Mouse (Mus musculus): Measurements from ENCODE around the gene Safb2. TPM values are rescaled to one million over a fixed set of nuclear protein-coding genes. Genes with fewer than 3 reads are reported as not detected.
"Not testable (repeated sequence)": the region's sequence is repeated elsewhere in the genome, so short reads cannot be mapped to it uniquely, and the experiment has no call there.

Safb2 gene
- 47.6 and 56.1 TPM in 2 replicates for polyA plus RNA-seq (2014; fragmentation: Nextera tagmentation; extraction: Ambion mirVana)

DNA sequence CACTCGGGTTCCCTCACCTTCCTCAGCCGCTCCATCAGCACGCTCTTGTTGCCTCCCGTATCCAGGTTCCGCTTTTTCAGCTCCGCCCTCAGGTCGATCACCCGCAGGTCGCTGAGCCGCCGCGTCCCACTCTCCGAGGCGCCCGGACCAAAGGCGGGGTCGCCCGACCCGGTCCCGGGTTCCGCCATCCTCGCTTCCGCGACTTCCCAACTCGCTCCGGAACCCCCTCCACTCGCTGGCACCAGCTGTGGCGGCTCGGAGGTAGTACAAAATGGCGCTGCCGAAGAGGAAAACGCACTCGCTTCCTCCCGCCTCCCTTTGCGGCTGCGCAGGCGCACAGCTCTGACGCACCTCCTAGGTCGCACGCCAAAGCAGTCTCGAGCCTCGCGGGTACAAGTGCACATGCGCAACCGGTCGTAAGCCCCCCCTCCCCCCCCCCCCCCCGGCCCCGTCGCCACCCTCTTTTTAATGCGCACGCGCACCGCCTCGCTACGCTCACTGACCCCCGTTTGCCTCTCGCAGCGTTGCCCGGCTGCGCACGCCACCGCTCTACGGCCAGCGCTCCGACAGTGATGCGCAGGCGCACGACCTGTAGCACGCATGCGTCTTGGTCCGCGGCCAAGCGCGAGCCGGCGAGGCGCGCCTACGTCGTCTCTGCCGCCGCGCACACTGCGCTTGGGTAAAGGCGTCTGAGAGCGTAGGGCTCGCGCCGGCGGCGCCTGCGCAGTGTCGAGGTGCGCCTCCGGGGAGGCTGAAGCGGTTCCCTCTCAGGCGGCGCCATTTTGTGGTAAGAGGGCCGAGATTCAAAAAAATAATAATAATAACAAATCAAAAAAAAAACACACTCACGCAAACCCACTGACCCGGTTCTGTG lies at the start of gene Safb2, which contains the start of gene Safb:
Gene Safb2 (minus strand): TSS at position 329 of the 874 bp plus-strand sequence.
Gene Safb (plus strand): TSS at position 569 of the 874 bp plus-strand sequence.
- Histone ChIP-seq H3K36me3 (ENCODE audit: control insufficient read depth, insufficient read depth, low read length) (peaks cover 25% of the 10 kb centered on the region), H3K9ac (ENCODE audit: low read depth, low read length) (peak within 1 kb of the TSS; percentile 91), H3K27ac (ENCODE audit: low read depth, low read length) (peak within 1 kb of the TSS; percentile 94)

DNA sequence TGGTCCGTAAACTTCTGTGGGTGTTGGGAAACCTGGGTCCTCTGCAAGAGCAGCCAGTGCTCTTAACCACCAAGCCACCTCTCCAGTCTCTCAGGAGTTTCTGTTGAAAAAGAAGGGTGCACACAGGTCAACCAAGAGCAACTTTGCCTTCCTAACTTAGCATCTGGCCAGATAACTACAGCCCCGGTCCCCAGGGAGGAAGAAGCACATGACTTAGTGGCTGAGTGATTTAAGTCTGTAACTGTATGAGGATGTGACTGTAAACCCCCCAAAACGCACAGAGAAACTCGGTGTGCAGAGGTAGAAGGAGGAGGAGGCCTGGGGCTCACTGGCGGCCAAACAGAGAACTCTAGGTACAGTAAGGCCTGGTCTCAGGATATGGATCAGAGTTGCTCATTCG lies 49.6 kb upstream of the Safb2 start:
- Histone ChIP-seq H3K27me3 (ENCODE audit: control insufficient read depth, insufficient read depth, low read length) (no peaks in the 10 kb centered on the region), H3K27ac (ENCODE audit: low read depth, low read length) (no peak overlapping the region), H3K9ac (ENCODE audit: low read depth, low read length) (no peak overlapping the region), H3K4me3 (ENCODE audit: low read depth, low read length) (no peak overlapping the region), H3K4me2 (replicated peaks; ENCODE audit: low read depth, low read length) (no peak overlapping the region), H3K9me3 (ENCODE audit: control insufficient read depth, low read length) (no peaks in the 10 kb centered on the region), H3K36me3 (ENCODE audit: control insufficient read depth, insufficient read depth, low read length) (no peaks in the 10 kb centered on the region), H3K4me1 (replicated peaks; ENCODE audit: control insufficient read depth, insufficient read depth, low read length) (no peaks in the 10 kb centered on the region)
- 86% methylated on average over 6 of the region's 6 CpGs for WGBS
- ATAC-seq (ENCODE audit: low FRiP score) (no peak), DNase-seq (ENCODE audit: low spot score) (no peak)

More for the DNA sequence above, at the start of gene Safb2, which contains the start of gene Safb:
- Histone ChIP-seq H3K27me3 (ENCODE audit: control insufficient read depth, insufficient read depth, low read length) (no peaks in the 10 kb centered on the region), H3K4me2 (replicated peaks; ENCODE audit: low read depth, low read length) (peak within 1 kb of the TSS; percentile 69), H3K4me3 (ENCODE audit: low read depth, low read length) (peak within 1 kb of the TSS; percentile 92), H3K4me1 (replicated peaks; ENCODE audit: control insufficient read depth, insufficient read depth, low read length) (peaks cover 16% of the 10 kb centered on the region), H3K9me3 (ENCODE audit: control insufficient read depth, low read length) (no peaks in the 10 kb centered on the region)
- ATAC-seq (ENCODE audit: low FRiP score) (peak; percentile 96), DNase-seq (ENCODE audit: low spot score) (peak; percentile 99)
- WGBS = under 1% methylated on average over 86 of the region's 101 CpGs

DNA sequence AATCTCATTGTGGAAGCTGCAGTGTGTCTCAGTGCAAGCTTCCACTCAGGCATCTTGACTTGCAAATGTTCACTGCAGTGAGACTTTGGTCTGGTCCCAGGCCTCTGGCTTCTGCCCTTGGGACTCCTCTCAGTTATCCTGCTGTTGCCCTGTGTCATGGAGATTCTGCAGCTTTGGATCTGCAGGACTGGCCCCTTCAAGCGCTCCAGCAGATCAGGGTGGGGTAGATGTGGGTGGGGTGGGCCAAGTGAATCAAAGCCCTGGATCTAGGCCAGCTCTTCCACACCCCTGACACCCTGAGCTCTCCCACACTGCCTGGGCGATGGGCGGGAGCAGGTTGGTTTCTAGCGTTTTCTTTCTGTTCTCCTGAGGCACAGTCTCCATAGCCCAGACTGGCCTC lies 47.4 kb upstream of the Safb2 start:
- H3K9ac ChIP-seq (ENCODE audit: low read depth, low read length) = no peak overlapping the region
- no peak overlapping the region for H3K27ac ChIP-seq (ENCODE audit: low read depth, low read length)
- no peaks in the 10 kb centered on the region for H3K27me3 ChIP-seq (ENCODE audit: control insufficient read depth, insufficient read depth, low read length)
- no peak overlapping the region for H3K4me2 ChIP-seq (replicated peaks; ENCODE audit: low read depth, low read length)
- no peaks in the 10 kb centered on the region for H3K9me3 ChIP-seq (ENCODE audit: control insufficient read depth, low read length)
- peaks cover 2% of the 10 kb centered on the region; the same call in 1 of the 2 replicates for H3K4me1 ChIP-seq (replicated peaks; ENCODE audit: control insufficient read depth, insufficient read depth, low read length)
- DNase-seq (ENCODE audit: low spot score) (no peak), ATAC-seq (ENCODE audit: low FRiP score) (no peak)
- WGBS = 59% methylated on average over 4 of the region's 4 CpGs
- H3K36me3 ChIP-seq (ENCODE audit: control insufficient read depth, insufficient read depth, low read length) = no peaks in the 10 kb centered on the region
- no peak overlapping the region for H3K4me3 ChIP-seq (ENCODE audit: low read depth, low read length)

DNA sequence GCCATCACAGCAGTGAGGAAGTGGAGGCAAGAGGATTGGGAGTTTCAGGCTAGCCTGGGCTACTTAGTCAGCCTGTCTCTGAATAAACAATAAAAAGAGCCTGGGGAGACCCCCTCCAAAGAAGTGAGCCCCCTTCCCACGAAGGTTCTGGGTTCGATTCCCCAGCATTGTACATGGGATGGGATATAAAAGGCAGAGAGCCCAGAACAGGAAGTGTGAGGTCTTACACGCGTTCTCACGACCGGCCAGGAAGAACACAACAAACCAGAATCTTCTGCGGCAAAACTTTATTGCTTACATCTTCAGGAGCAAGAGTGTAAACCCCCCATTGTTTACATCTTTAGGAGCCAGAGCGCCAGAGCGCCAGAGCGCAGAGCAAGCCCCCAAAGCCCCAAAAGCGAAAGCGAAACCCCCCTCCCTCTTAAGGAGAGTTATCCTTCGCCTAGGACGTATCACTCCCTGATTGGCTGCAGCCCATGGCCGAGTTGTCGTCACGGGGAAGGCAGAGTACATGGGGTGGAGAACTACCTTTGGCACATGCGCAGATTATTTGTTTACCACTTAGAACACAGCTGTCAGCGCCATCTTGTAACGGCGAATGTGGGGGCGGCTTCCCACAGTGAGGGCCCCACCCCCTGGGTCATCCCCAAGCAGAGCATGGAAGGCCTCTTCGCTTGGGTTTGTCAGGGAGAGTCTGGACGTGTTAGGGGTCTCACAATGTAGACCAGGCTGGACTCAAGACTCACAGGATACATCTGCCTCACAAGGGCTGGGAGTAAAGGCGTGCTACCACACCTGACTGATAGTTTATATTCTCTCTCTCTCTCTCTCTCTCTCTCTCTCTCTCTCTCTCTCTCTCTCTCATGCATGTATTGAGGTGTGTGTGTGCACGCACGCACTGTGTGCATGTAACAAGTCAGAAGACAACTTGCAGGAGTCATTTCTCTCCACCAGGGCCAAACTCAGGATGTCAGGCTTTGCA lies 45.7 kb upstream of the Safb2 start:
- not testable (repeated sequence) for H3K9ac ChIP-seq (ENCODE audit: low read depth, low read length); ATAC-seq (ENCODE audit: low FRiP score); H3K27ac ChIP-seq (ENCODE audit: low read depth, low read length); H3K4me2 ChIP-seq (replicated peaks; ENCODE audit: low read depth, low read length); DNase-seq (ENCODE audit: low spot score); H3K36me3 ChIP-seq (ENCODE audit: control insufficient read depth, insufficient read depth, low read length); H3K27me3 ChIP-seq (ENCODE audit: control insufficient read depth, insufficient read depth, low read length); H3K4me1 ChIP-seq (replicated peaks; ENCODE audit: control insufficient read depth, insufficient read depth, low read length); H3K4me3 ChIP-seq (ENCODE audit: low read depth, low read length); H3K9me3 ChIP-seq (ENCODE audit: control insufficient read depth, low read length)
- 88% methylated on average over 26 of the region's 27 CpGs for WGBS

DNA sequence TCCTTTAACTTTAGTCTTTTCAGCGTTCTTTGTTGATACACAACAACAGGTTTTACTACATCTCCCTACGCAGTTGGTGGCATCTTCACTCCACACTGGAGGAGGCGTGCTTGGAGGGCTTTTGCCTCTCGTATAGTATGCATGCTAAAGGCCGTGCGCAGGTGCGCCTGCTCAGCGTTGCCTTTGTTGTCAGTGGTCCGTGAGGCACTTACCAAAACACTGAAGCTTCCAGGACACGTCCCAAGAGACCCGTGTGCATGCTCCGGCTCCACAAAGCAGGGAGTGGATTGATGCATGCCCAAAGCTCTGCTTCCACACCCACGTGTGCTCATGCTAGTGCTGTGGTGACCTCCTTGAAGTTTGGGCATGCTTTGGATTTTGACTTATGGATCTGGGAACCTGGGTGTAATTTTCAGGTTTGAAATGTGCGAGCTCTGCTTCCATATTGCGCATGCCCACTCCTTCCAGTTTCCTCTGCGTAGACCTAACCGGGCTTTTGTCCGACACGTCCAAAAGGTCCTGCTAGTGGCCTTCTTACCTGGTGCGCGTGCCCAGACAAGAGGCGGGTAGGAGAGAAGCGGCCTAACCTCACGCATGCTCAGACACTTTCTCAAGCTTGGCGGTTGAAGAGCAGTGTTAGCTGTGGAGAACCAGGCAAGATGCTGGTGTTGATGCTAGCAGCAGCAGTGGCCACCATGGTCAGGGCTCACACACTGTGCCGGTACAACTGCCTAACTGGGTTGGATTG lies 43.3 kb upstream of the Safb2 start, which contains the start of gene Catsperd:
Gene Catsperd (plus strand): TSS at position 614 of the 748 bp plus-strand sequence.
- 11% methylated on average over 26 of the region's 26 CpGs for WGBS
- Histone ChIP-seq H3K36me3 (ENCODE audit: control insufficient read depth, insufficient read depth, low read length) (no peaks in the 10 kb centered on the region), H3K4me3 (ENCODE audit: low read depth, low read length) (peak within 1 kb of the TSS; percentile 96), H3K27ac (ENCODE audit: low read depth, low read length) (no peak within 1 kb of the TSS), H3K4me1 (replicated peaks; ENCODE audit: control insufficient read depth, insufficient read depth, low read length) (peaks cover 2% of the 10 kb centered on the region; the same call in 1 of the 2 replicates), H3K9ac (ENCODE audit: low read depth, low read length) (peak within 1 kb of the TSS; percentile 82), H3K4me2 (replicated peaks; ENCODE audit: low read depth, low read length) (peak within 1 kb of the TSS; percentile 94), H3K27me3 (ENCODE audit: control insufficient read depth, insufficient read depth, low read length) (no peaks in the 10 kb centered on the region), H3K9me3 (ENCODE audit: control insufficient read depth, low read length) (no peaks in the 10 kb centered on the region)
- DNase-seq (ENCODE audit: low spot score) = peak; percentile 56
- ATAC-seq (ENCODE audit: low FRiP score) = peak; percentile 53

DNA sequence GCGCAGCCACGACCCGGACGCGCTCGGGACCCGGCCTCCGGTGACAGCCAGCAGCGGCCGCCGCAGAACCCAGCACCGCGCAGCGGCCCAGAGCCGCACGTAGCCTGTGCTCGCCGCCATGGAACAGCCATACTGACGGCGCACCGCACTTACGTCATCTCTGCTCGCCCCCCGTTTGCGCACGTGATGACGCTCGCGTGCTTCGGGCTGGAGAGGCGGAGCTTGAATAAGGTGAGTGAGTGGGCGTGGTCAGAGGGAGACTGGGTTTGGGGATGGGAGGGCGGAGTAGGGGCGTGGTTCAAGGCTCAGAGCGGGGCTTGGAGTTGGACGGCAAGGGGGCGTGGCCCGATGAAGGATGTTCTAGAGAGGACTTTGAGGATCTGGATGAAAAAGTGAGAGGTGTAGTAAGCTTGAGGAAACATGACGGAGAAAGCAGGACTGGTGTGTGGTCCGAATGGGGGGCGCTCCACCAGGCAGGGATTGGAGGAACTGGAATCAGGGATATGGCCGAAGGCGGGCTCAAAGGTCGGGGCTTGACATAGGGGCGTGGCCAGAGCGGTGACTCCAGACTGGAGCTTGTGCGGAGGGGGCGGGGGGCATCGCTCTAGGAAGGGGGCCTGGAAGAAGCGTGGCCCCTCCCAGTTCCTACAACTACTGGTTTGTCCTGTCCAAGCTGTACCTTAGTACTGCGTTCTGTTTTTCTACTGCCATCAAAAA lies 42.5 kb upstream of the Safb2 start, which contains the start of gene Lonp1:
Gene Lonp1 (minus strand): TSS at position 134 of the 717 bp plus-strand sequence.
- Histone ChIP-seq H3K9me3 (ENCODE audit: control insufficient read depth, low read length) (no peaks in the 10 kb centered on the region), H3K9ac (ENCODE audit: low read depth, low read length) (peak within 1 kb of the TSS; percentile 82), H3K4me3 (ENCODE audit: low read depth, low read length) (peak within 1 kb of the TSS; percentile 96), H3K36me3 (ENCODE audit: control insufficient read depth, insufficient read depth, low read length) (no peaks in the 10 kb centered on the region), H3K4me2 (replicated peaks; ENCODE audit: low read depth, low read length) (peak within 1 kb of the TSS; percentile 94), H3K27ac (ENCODE audit: low read depth, low read length) (0 out of 2 replicates have a peak within 1 kb of the TSS, but pooled peaks have one; percentile 36), H3K27me3 (ENCODE audit: control insufficient read depth, insufficient read depth, low read length) (no peaks in the 10 kb centered on the region), H3K4me1 (replicated peaks; ENCODE audit: control insufficient read depth, insufficient read depth, low read length) (peaks cover 2% of the 10 kb centered on the region; the same call in 1 of the 2 replicates)
- peak; percentile 100 for DNase-seq (ENCODE audit: low spot score)
- ATAC-seq (ENCODE audit: low FRiP score) = peak; percentile 91
- WGBS = under 1% methylated on average over 51 of the region's 51 CpGs

DNA sequence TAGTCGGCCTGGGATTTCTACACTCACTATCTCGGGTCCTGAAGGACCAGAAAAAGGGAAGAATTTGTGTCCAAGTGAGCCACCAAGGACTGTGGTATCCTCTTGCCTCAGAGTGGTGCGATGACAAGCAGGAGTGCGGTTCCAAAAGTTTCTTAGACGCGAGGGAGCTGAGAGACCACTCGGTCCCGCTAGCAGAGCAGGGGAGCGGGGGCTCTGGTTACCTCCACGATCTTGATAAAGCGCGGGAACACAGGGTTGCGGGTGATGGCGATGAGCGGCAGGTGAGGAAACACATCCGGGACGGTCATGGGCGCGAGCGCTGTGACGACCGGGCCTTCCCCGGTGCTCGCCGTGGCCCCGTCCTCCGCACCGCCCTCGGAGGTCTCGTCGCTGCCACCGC lies 41.9 kb upstream of the Safb2 start:
- Histone ChIP-seq H3K36me3 (ENCODE audit: control insufficient read depth, insufficient read depth, low read length) (no peaks in the 10 kb centered on the region), H3K4me1 (replicated peaks; ENCODE audit: control insufficient read depth, insufficient read depth, low read length) (peaks cover 2% of the 10 kb centered on the region; the same call in 1 of the 2 replicates), H3K9me3 (ENCODE audit: control insufficient read depth, low read length) (no peaks in the 10 kb centered on the region), H3K4me2 (replicated peaks; ENCODE audit: low read depth, low read length) (peak overlapping the region; percentile 94), H3K27me3 (ENCODE audit: control insufficient read depth, insufficient read depth, low read length) (no peaks in the 10 kb centered on the region), H3K4me3 (ENCODE audit: low read depth, low read length) (peak overlapping the region; percentile 96), H3K9ac (ENCODE audit: low read depth, low read length) (peak overlapping the region; percentile 82), H3K27ac (ENCODE audit: low read depth, low read length) (0 out of 2 replicates have a peak overlapping the region, but pooled peaks have one; percentile 36)
- no peak for DNase-seq (ENCODE audit: low spot score)
- WGBS = 1% methylated on average over 22 of the region's 32 CpGs
- no peak for ATAC-seq (ENCODE audit: low FRiP score)
